Mouse (Mus musculus): ENCODE data around the gene Herpud2.

DNA sequence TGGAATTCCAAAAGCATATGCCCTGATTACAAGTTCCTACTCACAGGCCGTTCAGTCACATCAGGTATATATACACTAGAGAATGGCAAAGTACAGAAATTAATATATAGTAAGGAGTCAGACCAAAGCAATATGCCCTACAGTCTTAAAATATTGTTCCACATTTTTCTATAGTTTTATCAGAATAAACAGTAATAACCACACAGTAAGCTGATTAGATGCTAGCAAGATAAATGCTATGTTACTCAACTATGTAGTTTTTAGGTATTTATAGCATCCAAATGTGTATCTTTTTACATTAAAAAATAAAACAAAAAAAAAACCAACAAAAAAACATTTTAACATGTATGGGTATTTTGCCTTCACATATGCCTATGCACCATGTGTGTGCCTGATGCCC is 5.7 kb downstream of the Herpud2 start:
- no peak for TF ChIP-seq NELFE (IDR thresholded peaks at IDR 0.05; ENCODE audit: low read depth, low read length)
- no peak for TF ChIP-seq EP300 (IDR thresholded peaks at IDR 0.05; ENCODE audit: low read length)
- TF ChIP-seq CTCF (conservative IDR thresholded peaks at IDR 0.05 in 1 of 2, IDR thresholded peaks at IDR 0.05 in 1 of 2; ENCODE audit: low read depth in 2 of 2, low read length in 2 of 2): no peak
- TF ChIP-seq RCOR1 (conservative IDR thresholded peaks at IDR 0.05; ENCODE audit: low read depth, low read length): no peak
- TF ChIP-seq TCF12 (IDR thresholded peaks at IDR 0.05; ENCODE audit: low read depth, low read length): no peak
- TF ChIP-seq MAZ (IDR thresholded peaks at IDR 0.05; ENCODE audit: low read depth, low read length): no peak
